Mouse (Mus musculus): Measurements from ENCODE around the gene Jmjd1c.

Gene Jmjd1c

GRCm38 (mm10) chr10:67095798-67096620 is at the start of gene Jmjd1c:
Gene Jmjd1c (plus strand): TSS chr10:67096125.
- DNase-seq (ENCODE audit: extremely low read depth, low read depth), result no peak

GRCm38 (mm10) chr10:67047712-67048645 is 47.9 kb upstream of the Jmjd1c start:
- no peak for DNase-seq (ENCODE audit: extremely low read depth, low read depth)

- no peak for DNase-seq (ENCODE audit: extremely low read depth, low read depth)
Observed at GRCm38 (mm10) chr10:67048871-67049615, 46.9 kb upstream of the Jmjd1c start.

GRCm38 (mm10) chr10:67049621-67050020 is 46.3 kb upstream of the Jmjd1c start:
- DNase-seq (ENCODE audit: extremely low read depth, low read depth), result no peak

GRCm38 (mm10) chr10:67050766-67051165 is 45.2 kb upstream of the Jmjd1c start:
- no peak for DNase-seq (ENCODE audit: extremely low read depth, low read depth)

- no peak for DNase-seq (ENCODE audit: extremely low read depth, low read depth)
Observed at GRCm38 (mm10) chr10:67051466-67051865, 44.5 kb upstream of the Jmjd1c start.

- no peak for DNase-seq (ENCODE audit: extremely low read depth, low read depth)
Observed at GRCm38 (mm10) chr10:67052429-67052828, 43.5 kb upstream of the Jmjd1c start.

GRCm38 (mm10) chr10:67053475-67053874 is 42.5 kb upstream of the Jmjd1c start:
- DNase-seq (ENCODE audit: extremely low read depth, low read depth), result no peak

GRCm38 (mm10) chr10:67055867-67056856 is 39.8 kb upstream of the Jmjd1c start:
- no peak for DNase-seq (ENCODE audit: extremely low read depth, low read depth)

GRCm38 (mm10) chr10:67057208-67057607 is 38.7 kb upstream of the Jmjd1c start:
- DNase-seq (ENCODE audit: extremely low read depth, low read depth), result no peak

GRCm38 (mm10) chr10:67057696-67058095 is 38.2 kb upstream of the Jmjd1c start:
- DNase-seq (ENCODE audit: extremely low read depth, low read depth), result no peak

GRCm38 (mm10) chr10:67058297-67058696 is 37.6 kb upstream of the Jmjd1c start:
- no peak for DNase-seq (ENCODE audit: extremely low read depth, low read depth)

- no peak for DNase-seq (ENCODE audit: extremely low read depth, low read depth)
Observed at GRCm38 (mm10) chr10:67058702-67059101, 37.2 kb upstream of the Jmjd1c start.

- no peak for DNase-seq (ENCODE audit: extremely low read depth, low read depth)
Observed at GRCm38 (mm10) chr10:67061367-67061801, 34.5 kb upstream of the Jmjd1c start.

- no peak for DNase-seq (ENCODE audit: extremely low read depth, low read depth)
Observed at GRCm38 (mm10) chr10:67061823-67062222, 34.1 kb upstream of the Jmjd1c start.

- DNase-seq (ENCODE audit: extremely low read depth, low read depth), result no peak
Observed at GRCm38 (mm10) chr10:67065277-67065887, 30.5 kb upstream of the Jmjd1c start.

- no peak for DNase-seq (ENCODE audit: extremely low read depth, low read depth)
Observed at GRCm38 (mm10) chr10:67065927-67066326, 30.0 kb upstream of the Jmjd1c start.

- DNase-seq (ENCODE audit: extremely low read depth, low read depth), result no peak
Observed at GRCm38 (mm10) chr10:67066421-67066820, 29.5 kb upstream of the Jmjd1c start.

GRCm38 (mm10) chr10:67069013-67069412 is 26.9 kb upstream of the Jmjd1c start:
- no peak for DNase-seq (ENCODE audit: extremely low read depth, low read depth)

- DNase-seq (ENCODE audit: extremely low read depth, low read depth), result no peak
Observed at GRCm38 (mm10) chr10:67071389-67071788, 24.5 kb upstream of the Jmjd1c start.

Measured in MEL-GATA-1-ER (cell line).